Mouse (Mus musculus): ENCODE data around the gene Krtap9-3.
"Not testable (repeated sequence)": the region's sequence is repeated elsewhere in the genome, so short reads cannot be mapped to it uniquely, and the experiment has no call there.

Gene Krtap9-3

DNA sequence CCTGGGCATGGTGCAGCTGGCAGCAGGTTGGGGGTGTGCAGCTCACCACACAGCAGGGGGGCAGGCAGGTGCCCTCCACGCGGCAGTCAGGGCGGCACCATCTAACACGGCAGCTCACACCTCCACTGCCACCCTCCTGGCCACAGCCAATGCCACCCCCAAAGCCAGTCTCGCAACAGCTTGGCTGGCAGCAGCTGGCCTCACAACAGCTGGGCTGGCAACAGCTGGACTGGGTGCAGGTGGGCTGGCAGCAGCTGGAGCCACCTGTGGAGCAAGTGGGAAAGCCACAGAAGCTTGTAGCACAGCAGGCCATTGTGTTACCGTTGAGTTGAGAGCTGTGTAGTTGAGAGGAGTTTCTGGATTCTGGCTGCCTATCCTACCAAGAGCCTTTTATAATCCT, at the start of gene Krtap9-3:
Gene Krtap9-3, minus strand, starts transcription at position 364 of the 400 bp plus-strand sequence.
- DNase-seq (ENCODE audit: low spot score): not testable (repeated sequence)

DNA sequence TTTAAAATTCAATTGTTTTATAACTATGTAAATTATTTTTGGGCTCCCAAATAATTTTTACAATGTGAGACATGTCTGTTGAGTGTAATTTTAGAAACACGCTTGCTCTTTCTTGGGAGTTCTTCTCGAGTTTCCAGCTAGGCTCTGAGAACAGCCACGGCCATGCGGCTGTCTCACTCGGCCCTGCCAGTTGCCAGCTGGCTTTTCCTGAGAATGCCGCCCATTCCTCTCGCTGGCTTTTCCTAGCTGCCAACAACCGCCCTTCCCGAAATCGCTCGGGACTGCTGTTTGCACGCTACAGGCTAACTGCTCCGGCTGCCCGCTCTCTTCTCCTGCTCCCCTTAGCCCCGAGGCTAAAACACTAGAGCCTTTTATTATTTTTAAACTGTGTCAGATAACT, 48.5 kb upstream of the Krtap9-3 start:
- no peak for DNase-seq (ENCODE audit: low spot score)

DNA sequence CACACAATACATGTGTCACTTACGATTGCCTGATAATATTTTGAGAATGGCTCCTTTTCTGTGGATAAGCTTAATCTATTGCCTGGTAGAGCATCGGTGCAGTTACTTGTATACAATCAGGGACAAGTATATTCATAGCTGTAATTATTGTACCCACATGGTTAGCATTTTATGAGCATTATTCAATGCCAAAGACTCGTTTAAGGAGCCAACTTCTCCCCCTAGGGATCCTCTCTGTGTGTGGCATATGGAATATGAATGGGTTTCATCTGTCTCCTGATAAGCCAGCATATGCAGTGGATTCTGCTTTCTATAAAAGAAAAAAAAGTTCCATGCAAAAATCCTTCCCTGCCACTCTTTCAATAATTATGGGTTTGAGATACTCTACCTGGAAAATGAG, 46.4 kb upstream of the Krtap9-3 start:
- no peak for DNase-seq (ENCODE audit: low spot score)

DNA sequence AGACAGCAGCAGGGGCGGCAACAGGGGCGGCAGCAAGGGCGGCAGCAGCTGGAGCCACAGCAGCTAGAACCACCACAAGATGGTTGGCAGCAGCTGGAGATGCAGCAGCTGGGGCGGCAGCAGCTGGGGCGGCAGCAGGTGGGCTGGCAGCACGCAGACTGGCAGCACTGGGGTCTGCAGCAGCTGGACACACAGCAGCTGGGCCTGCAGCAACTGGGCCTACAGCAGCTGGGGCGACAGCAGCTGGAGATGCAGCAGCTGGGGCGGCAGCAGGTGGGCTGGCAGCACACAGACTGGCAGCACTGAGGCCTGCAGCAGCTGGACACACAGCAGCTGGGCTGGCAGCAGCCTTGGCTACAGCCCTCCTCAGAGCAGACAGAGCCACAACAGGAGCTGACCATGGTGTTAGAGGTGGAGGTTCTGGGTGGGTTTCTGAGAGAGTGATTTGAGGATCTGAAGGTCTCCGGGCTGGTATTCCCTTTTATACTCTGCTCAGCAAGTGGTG, 45.8 kb upstream of the Krtap9-3 start, which contains the start of gene Krtap4-7:
Gene Krtap4-7, minus strand, starts transcription at position 455 of the 505 bp plus-strand sequence.
- not testable (repeated sequence) for DNase-seq (ENCODE audit: low spot score)

DNA sequence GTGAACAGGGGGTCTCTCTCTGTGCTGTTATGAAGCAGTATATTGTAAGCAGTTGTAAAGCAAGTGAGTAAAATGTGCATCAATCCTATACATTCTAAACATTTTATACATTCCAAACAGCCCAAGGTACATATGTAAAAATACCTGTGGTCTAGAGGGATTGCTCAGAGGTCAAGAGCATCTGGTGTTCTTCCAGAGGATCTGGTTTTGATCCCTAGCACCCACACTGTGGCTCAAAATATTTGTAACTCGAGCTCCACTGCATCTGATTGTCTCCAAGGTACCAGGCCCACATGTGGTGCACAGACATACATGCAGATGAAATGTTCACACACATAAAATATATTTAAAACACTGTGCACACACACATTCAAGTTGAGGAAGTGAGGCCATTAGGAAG, 43.0 kb upstream of the Krtap9-3 start:
- DNase-seq (ENCODE audit: low spot score): no peak

DNA sequence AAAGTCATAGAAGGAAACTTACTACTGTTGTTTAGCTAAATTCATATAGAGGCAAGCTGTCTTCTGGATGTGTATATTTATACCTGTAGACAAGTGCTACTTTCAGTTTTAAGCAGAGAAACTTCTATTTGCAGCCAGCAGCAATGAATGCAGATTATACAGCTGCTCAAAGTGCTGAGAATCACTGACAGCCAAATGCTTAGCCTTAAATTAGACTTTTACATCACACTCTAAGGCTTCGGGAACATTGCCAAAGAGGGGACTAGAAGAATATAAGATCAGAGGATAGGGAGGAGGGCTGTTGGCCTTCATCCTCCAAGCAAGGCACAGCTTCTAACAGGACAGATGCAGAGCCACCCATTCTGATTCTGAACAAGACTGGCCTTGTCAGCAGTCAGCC, 39.2 kb upstream of the Krtap9-3 start:
- no peak for DNase-seq (ENCODE audit: low spot score)

DNA sequence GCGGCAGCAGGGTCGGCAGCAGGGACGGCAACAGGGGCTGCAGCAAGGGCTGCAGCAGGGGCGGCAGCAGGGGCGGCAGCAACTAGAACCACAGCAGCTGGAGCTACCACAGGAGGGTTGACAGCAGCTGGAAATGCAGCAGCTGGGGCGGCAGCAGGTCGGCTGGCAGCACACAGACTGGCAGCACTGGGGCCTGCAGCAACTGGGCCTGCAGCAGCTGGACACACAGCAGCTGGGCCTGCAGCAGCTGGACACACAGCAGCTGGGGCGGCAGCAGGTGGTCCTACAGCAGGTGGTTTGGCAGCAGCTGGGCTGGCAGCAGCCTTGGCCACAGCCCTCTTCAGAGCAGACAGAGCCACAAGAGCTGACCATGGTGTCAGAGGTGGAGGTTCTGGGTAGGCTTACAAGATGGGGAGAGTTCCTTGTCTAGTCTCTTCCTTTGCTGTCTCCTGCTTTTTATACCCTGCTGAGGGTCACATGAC, 36.8 kb upstream of the Krtap9-3 start, which contains the start of gene Krtap4-2:
Gene Krtap4-2, minus strand, starts transcription at position 432 of the 482 bp plus-strand sequence.
- DNase-seq (ENCODE audit: low spot score): no peak

DNA sequence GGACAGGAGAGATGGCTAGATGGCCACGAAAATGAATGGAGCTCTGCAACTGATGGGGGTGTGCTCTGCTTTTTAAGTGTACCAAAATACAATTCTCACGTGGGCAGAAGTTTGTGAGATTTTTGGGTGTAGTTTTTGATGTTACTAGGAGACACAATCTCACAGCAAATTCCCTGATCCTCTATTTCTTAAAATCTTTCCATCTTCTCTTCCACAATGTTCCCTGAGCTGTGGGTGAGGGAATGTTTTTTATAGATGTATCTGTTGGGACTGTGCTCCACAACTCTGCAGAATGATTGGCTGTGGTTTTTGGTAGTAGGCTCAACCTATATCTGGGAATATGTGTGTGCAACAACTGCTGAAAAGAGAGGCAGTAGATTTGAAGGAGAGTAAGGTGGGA, 35.4 kb upstream of the Krtap9-3 start:
- no peak for DNase-seq (ENCODE audit: low spot score)

- DNase-seq (ENCODE audit: low spot score): no peak
Observed at GRCm38 (mm10) chr11:99630890-99631289, 33.0 kb upstream of the Krtap9-3 start.

DNA sequence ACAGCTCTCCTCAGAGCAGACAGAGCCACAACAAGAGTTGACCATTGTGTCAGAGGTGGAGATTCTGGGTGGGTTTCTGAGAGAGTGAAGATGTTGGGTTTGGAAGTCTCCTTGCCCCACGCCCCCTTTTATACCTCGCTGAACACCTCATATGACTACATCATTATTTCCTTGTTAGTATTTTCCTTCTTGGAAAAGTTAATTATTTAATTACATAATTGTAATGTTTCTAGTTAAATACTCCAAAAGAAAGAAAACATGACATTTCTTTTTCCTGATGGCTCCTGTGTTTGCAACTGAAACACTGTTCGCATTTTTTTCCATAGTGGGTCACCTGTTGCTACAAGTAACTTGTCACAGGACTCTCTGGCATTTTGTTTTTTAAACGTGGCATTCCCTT, 30.2 kb upstream of the Krtap9-3 start, which contains the start of gene Krtap4-1:
Gene Krtap4-1, minus strand, starts transcription at position 101 of the 400 bp plus-strand sequence.
- DNase-seq (ENCODE audit: low spot score): no peak

- DNase-seq (ENCODE audit: low spot score): no peak
Observed at GRCm38 (mm10) chr11:99620335-99620734, 22.4 kb upstream of the Krtap9-3 start, which contains the start of gene Gm11562. Gene Gm11562, minus strand, starts transcription at chr11:99620435.

DNA sequence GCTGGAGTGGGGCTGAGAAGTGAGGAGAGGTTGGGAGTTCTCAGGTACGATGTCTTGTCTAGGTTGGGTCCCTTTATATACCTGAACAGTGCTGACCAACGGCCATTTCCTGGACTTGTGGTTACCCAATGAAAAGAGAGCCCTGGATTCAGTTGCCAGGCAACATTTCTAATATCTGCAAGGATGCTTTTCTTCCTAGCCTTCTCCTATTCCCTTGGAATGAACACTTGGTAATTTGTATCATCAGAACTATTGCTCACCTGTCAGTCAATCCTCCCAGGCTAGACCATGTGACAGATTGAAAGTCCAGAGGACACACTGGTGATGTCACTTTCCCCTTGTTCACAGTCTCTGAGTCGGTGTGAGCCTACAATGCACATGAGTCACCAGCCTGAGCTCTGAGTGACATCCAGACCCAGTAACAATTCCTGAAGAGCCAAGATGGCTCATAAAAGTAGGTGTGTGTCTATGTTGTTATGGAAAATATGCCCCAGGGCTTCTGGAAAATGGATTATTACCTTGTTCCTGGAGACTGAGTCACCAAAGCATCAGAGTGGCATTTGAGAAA, 17.0 kb upstream of the Krtap9-3 start, which contains the start of gene Krtap2-4:
Gene Krtap2-4, minus strand, starts transcription at position 51 of the 568 bp plus-strand sequence.
- DNase-seq (ENCODE audit: low spot score): no peak

DNA sequence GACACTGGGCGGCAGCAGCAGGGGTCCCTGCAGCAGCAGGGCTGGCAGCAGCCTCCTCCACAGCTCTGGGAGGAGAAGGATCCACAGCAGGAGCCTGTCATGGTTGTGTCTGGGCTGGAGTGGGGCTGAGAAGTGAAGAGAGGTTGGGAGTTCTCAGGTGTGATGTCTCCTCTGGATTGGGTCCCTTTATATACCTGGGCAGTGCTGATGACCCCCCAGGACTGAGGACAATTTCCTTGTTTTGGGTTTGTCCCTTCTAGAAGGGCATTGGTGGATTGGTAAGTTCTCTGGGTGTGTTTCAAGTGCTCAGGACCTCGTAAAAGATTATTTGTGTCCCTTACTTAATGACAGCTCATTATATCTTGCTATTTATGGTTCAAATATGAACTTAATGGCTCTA, 12.2 kb upstream of the Krtap9-3 start, which contains the start of gene Gm11937:
Gene Gm11937, minus strand, starts transcription at position 101 of the 400 bp plus-strand sequence.
- DNase-seq (ENCODE audit: low spot score): not testable (repeated sequence)

GRCm38 (mm10) chr11:99609126-99609525, 11.2 kb upstream of the Krtap9-3 start:
- no peak for DNase-seq (ENCODE audit: low spot score)

- DNase-seq (ENCODE audit: low spot score): not testable (repeated sequence)
Observed at GRCm38 (mm10) chr11:99603208-99603607, 5.3 kb upstream of the Krtap9-3 start, which contains the start of gene Gm11938. Gene Gm11938, minus strand, starts transcription at chr11:99603308.

DNA sequence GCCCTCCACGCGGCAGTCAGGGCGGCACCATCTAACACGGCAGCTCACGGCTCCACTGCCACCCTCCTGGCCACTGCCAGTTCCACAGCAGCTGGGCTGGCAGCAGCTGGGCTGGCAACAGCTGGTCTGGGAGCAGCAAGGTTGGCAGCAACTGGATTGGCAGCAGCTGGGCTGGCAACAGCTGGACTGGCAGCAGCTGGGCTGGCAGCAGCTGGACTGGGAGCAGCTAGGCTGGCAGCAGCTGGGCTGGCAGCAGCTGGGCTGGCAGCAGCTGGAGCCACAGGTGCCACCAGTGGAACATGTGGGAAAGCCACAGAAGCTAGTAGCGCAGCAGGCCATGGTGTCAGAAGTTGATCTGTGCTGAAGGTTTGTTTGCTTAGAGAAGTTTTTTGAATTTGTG, 6.9 kb downstream of the Krtap9-3 start, which contains the start of gene Krtap1-3:
Gene Krtap1-3, minus strand, starts transcription at position 359 of the 400 bp plus-strand sequence.
- DNase-seq (ENCODE audit: low spot score): no peak

DNA sequence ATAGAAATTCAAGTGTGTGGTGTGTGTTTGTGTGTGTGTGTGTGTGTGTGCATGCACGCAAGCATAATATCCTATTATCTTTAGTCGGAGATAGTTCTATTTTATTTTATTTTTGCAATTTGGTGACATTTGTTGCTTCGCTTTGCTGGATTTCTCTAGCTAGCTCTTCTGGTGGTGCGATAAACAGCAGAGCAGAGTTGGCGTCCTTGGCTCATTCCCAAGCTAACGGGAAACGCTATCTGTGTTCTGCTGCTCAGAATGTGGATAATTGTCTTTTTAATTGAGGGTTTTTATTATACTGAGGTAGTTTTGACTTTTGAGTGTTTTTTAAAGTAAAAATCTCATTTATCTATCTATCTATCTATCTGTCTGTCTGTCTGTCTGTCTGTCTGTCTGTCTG, 12.8 kb downstream of the Krtap9-3 start:
- DNase-seq (ENCODE audit: low spot score): no peak

DNA sequence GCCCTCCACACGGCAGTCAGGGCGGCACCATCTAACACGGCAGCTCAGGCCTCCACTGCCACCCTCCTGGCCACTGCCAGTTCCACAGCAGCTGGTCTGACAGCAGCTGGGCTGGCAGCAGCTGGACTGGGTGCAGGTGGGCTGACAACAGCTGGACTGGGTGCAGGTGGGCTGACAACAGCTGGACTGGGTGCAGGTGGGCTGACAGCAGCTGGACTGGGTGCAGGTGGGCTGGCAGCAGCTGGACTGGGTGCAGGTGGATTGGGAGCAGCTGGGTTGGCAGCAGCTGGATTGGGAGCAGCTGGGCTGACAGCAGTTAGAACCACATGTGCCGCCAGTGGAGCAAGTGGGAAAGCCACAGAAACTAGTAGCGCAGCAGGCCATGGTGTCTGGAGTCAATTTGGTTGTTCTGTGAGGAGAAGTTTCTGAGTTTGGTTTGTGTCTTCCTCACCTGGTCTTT, 14.6 kb downstream of the Krtap9-3 start, which contains the start of gene Krtap1-4:
Gene Krtap1-4, minus strand, starts transcription at position 410 of the 460 bp plus-strand sequence.
- no peak for DNase-seq (ENCODE audit: low spot score)

- DNase-seq (ENCODE audit: low spot score): no peak
Observed at GRCm38 (mm10) chr11:99581564-99581963, 16.3 kb downstream of the Krtap9-3 start.

- no peak for DNase-seq (ENCODE audit: low spot score)
Observed at GRCm38 (mm10) chr11:99581051-99581450, 16.9 kb downstream of the Krtap9-3 start.

- no peak for DNase-seq (ENCODE audit: low spot score)
Observed at GRCm38 (mm10) chr11:99580636-99581035, 17.3 kb downstream of the Krtap9-3 start, which contains the start of gene Krtap1-5. Gene Krtap1-5, minus strand, starts transcription at chr11:99581016.

DNA sequence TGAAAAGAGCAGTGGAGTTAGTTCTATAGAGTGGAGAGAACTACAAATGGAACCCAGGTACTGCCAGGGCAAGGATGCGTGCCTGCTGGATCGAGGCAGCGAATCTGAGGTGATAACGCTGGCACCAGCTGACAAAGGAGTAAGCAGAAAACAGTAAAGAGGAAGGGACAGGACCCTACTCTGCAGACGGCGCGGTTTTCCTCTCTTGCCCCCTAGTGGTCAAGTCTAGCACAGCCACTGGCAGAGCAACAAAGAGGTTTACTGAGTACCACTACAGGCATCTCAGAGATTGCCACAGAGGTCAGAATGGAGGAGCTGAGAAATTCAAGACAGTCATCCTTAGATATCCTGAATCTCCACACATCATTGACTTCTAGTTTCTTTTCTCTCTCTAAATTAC, 23.8 kb downstream of the Krtap9-3 start:
- peak; percentile 91 for DNase-seq (ENCODE audit: low spot score)

DNA sequence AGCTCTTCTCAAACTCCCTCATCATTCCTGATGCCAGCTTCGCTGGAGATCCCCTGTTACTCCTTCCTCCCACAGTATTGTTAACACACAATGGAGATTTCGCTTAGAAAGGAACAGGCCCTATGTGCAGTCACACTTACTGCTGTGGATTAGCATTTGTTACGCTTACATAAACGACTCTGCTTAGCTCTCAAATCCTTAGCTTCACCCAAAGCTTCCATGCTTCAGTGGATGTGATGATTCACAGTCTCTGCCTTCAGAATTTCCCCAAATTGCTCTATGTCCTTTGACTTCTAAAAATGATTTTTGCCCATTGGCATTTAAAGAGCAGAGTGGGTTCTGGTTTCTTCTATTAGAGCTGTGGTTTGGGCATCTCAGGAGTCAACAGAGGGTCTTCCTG, 24.7 kb downstream of the Krtap9-3 start:
- no peak for DNase-seq (ENCODE audit: low spot score)

All from embryo, embryonic 10.5 days (tissue).